Mouse (Mus musculus) T-helper 17 cell (primary cell): Measurements from ENCODE around the gene Mgst3.

Experiments
- in situ Hi-C, 2 experiments: fragments of 300-600 bp; cut with MboI, MseI; formaldehyde crosslinking; loops; 1 replicate in 1 of 2; 2 replicates in 1 of 2; pipeline ENCODE4 v1.15.1; 2025; ENCODE audit warnings: high pct_unique_total_duplicates in 2 of 2

Gene Mgst3

GRCm38 (mm10) chr1:167363322-167363721, 30.3 kb downstream of the Mgst3 start:
- in situ Hi-C loops = loop anchor here in 1 of 2 experiments (25.0 kb wide), 1 partner anchor 951 kb away; the partner anchor contains the start of gene Pogk

- in situ Hi-C loops = loop anchor here in 1 of 2 experiments (25.0 kb wide), 1 partner anchor 951 kb away; the partner anchor contains the start of gene Pogk
Measured at GRCm38 (mm10) chr1:167362819-167363218, 30.8 kb downstream of the Mgst3 start.

- in situ Hi-C loops = loop anchor here in 1 of 2 experiments (25.0 kb wide), 1 partner anchor 948 kb away; the partner anchor contains the start of gene Pogk
Measured at GRCm38 (mm10) chr1:167360268-167360667, 33.4 kb downstream of the Mgst3 start.

GRCm38 (mm10) chr1:167358731-167359130, 34.9 kb downstream of the Mgst3 start:
- in situ Hi-C loops = loop anchor here in 1 of 2 experiments (25.0 kb wide), 1 partner anchor 946 kb away; the partner anchor contains the start of gene Pogk

- in situ Hi-C loops = loop anchor here in 1 of 2 experiments (25.0 kb wide), 1 partner anchor 945 kb away; the partner anchor contains the start of gene Pogk
Measured at GRCm38 (mm10) chr1:167357387-167357786, 36.3 kb downstream of the Mgst3 start.

- in situ Hi-C loops = loop anchor here in 1 of 2 experiments (25.0 kb wide), 1 partner anchor 940 kb away; the partner anchor contains the start of gene Pogk
Measured at GRCm38 (mm10) chr1:167352403-167352802, 41.2 kb downstream of the Mgst3 start.

GRCm38 (mm10) chr1:167350597-167351415, 42.8 kb downstream of the Mgst3 start:
- in situ Hi-C loops = loop anchor here in 1 of 2 experiments (25.0 kb wide), 1 partner anchor 939 kb away; the partner anchor contains the start of gene Pogk

GRCm38 (mm10) chr1:167349815-167350596, 43.6 kb downstream of the Mgst3 start, which contains the start of gene Aldh9a1:
Gene Aldh9a1 (plus strand): TSS chr1:167349991.
- in situ Hi-C loops = loop anchor here (25.0 kb wide), 3 partner anchors 938 to 1338 kb away; partner anchors contain the start of genes Pogk (in 1 of the 2), Pou2f1 (in 1 of the 2) and Tada1 (in 1 of the 2)

- in situ Hi-C loops = loop anchor here in 1 of 2 experiments (25.0 kb wide), 2 partner anchors 962 to 1337 kb away; partner anchors contain the start of genes Pou2f1 and Tada1
Measured at GRCm38 (mm10) chr1:167349206-167349605, 44.4 kb downstream of the Mgst3 start.

- in situ Hi-C loops = loop anchor here in 1 of 2 experiments (25.0 kb wide), 2 partner anchors 959 to 1334 kb away; partner anchors contain the start of genes Pou2f1 and Tada1
Measured at GRCm38 (mm10) chr1:167345994-167346520, 47.6 kb downstream of the Mgst3 start.

GRCm38 (mm10) chr1:167342831-167343230, 50.8 kb downstream of the Mgst3 start:
- in situ Hi-C loops = loop anchor here in 1 of 2 experiments (25.0 kb wide), 2 partner anchors 956 to 1331 kb away; partner anchors contain the start of genes Pou2f1 and Tada1

GRCm38 (mm10) chr1:167340910-167341528, 52.6 kb downstream of the Mgst3 start:
- in situ Hi-C loops = loop anchor here in 1 of 2 experiments (25.0 kb wide), 2 partner anchors 954 to 1329 kb away; partner anchors contain the start of genes Pou2f1 and Tada1

- in situ Hi-C loops = loop anchor here in 1 of 2 experiments (25.0 kb wide), 2 partner anchors 953 to 1328 kb away; partner anchors contain the start of genes Pou2f1 and Tada1
Measured at GRCm38 (mm10) chr1:167340111-167340787, 53.4 kb downstream of the Mgst3 start.

- in situ Hi-C loops = loop anchor here in 1 of 2 experiments (5.0 to 25.0 kb wide), 3 partner anchors 122 to 1327 kb away; partner anchors contain the start of genes Pou2f1 and Tada1
Measured at GRCm38 (mm10) chr1:167339177-167339781, 54.4 kb downstream of the Mgst3 start.

GRCm38 (mm10) chr1:167337463-167338095, 56.1 kb downstream of the Mgst3 start:
- in situ Hi-C loops = loop anchor here in 1 of 2 experiments (5.0 to 25.0 kb wide), 3 partner anchors 120 to 1325 kb away; partner anchors contain the start of genes Pou2f1 and Tada1

GRCm38 (mm10) chr1:167336398-167336797, 57.2 kb downstream of the Mgst3 start:
- in situ Hi-C loops = loop anchor here in 1 of 2 experiments (5.0 to 25.0 kb wide), 3 partner anchors 119 to 1324 kb away; partner anchors contain the start of genes Pou2f1 and Tada1

GRCm38 (mm10) chr1:167331106-167331505, 62.5 kb downstream of the Mgst3 start:
- in situ Hi-C loops = loop anchor here (5.0 to 25.0 kb wide), 3 partner anchors 109 to 1319 kb away; partner anchors contain the start of genes Pou2f1 (in 1 of the 2) and Tada1 (in 1 of the 2)

GRCm38 (mm10) chr1:167328776-167329175, 64.9 kb downstream of the Mgst3 start:
- in situ Hi-C loops = loop anchor here in 1 of 2 experiments (25.0 kb wide), 2 partner anchors 941 to 1316 kb away; partner anchors contain the start of genes Pou2f1 and Tada1
